Mouse (Mus musculus) CH12.LX (cell line): ENCODE results near the gene Acadl.

Source experiments
- CHD2 ChIP-seq: IDR thresholded peaks from 2 replicates; pipeline ENCODE4 v1.6.1; 2011; ENCODE audit warnings: low read length, improper control_type of control experiment
- CTCF ChIP-seq, 2 experiments: IDR thresholded peaks in 1 of 2; conservative IDR thresholded peaks in 1 of 2; 2 replicates each; pipeline ENCODE4 v1.5.1; 2011 to 2012; ENCODE audit warnings: low read depth in 2 of 2, low read length in 2 of 2, improper control_type of control experiment in 1 of 2, inconsistent platforms in 1 of 2, mild to moderate bottlenecking in 1 of 2, moderate library complexity in 1 of 2
- IRF4 ChIP-seq: IDR thresholded peaks from 2 replicates; pipeline ENCODE4 v1.6.1; 2014; ENCODE audit warnings: low read depth, mild to moderate bottlenecking, inconsistent platforms, low read length, improper control_type of control experiment
- MAFK ChIP-seq: IDR thresholded peaks from 2 replicates; pipeline ENCODE4 v1.6.1; 2011; ENCODE audit warnings: low read length, improper control_type of control experiment; ENCODE audit not compliant: insufficient replicate concordance
- MAZ ChIP-seq: IDR thresholded peaks from 2 replicates; pipeline ENCODE4 v1.6.1; 2012; ENCODE audit warnings: low read depth, mild to moderate bottlenecking, inconsistent platforms, low read length, improper control_type of control experiment, moderate library complexity
- NELFE ChIP-seq: IDR thresholded peaks from 2 replicates; pipeline ENCODE4 v1.6.1; 2011; ENCODE audit warnings: low read depth, low read length, improper control_type of control experiment
- POLR2A ChIP-seq: IDR thresholded peaks from 2 replicates; pipeline ENCODE4 v1.6.1; 2011; ENCODE audit warnings: low read depth, mild to moderate bottlenecking, improper control_type of control experiment, low read length
- TBP ChIP-seq: conservative IDR thresholded peaks from 2 replicates; pipeline ENCODE4 v1.6.1; 2011; ENCODE audit warnings: low read depth, low read length, improper control_type of control experiment
- TCF12 ChIP-seq: IDR thresholded peaks from 2 replicates; pipeline ENCODE4 v1.6.1; 2014; ENCODE audit warnings: low read depth, mild to moderate bottlenecking, inconsistent platforms, low read length, improper control_type of control experiment

DNA sequence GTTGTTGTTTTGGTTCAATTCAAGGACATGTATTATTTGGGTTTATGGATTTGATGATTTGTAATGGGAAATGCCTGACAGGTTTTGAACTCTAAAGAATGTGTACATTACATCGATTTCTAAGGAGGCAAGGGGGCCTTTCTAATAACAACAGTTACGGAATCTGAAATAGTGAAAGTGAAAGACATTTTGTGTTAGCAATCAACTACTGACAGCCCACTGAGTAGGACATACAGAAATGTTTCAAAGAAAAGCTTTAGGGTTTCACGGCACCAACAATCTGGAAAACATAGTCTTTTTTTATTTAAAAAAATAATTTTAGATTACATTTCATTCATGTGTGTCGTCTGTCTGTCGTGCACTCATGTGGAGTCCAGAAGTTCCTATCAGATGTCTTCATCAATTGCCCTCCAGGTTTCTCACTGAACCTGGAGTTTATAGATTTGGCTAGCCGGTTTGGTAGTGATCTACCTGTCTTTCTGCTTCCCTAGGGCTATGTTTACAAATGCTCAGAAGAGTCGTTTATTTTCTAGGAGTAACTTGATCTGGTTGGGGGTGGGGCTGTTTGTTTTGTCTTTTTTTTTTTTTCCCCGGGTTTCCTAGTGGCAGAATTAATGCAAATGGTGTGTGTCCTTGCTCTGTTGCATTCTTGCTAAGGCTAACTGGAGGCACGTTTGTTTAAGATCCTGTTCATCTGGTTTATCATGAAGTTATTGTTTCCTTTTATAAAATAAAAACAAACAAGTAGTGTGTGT is 841 bp upstream of the Acadl start:
- TF ChIP-seq IRF4: 0 out of 2 replicates have a peak, but pooled peaks have one; percentile 10
- no peak for TF ChIP-seq CTCF (conservative IDR thresholded peaks at IDR 0.05 in 1 of 2, IDR thresholded peaks at IDR 0.05 in 1 of 2; ENCODE audit: low read depth in 2 of 2, low read length in 2 of 2)
- TF ChIP-seq MAFK: no peak
- no peak for TF ChIP-seq POLR2A
- TF ChIP-seq MAZ: no peak
- no peak for TF ChIP-seq TCF12
- no peak for TF ChIP-seq TBP
- no peak for TF ChIP-seq NELFE
- TF ChIP-seq CHD2: 0 out of 2 replicates have a peak, but pooled peaks have one; percentile 44
